Mouse (Mus musculus) lung, postnatal 14 days (tissue): ENCODE data around the gene Dab1.

Experiments used
- DNase-seq: peaks from one replicate; pipeline ENCODE4 v3.0.0; 2021

Dab1 gene

GRCm38 (mm10) chr4:104781441-104781840 lies 1162.3 kb downstream of the Dab1 start:
- DNase-seq, result no peak

GRCm38 (mm10) chr4:104782346-104782745 lies 1163.2 kb downstream of the Dab1 start:
- no peak for DNase-seq

GRCm38 (mm10) chr4:104792111-104792510 lies 1173.0 kb downstream of the Dab1 start:
- no peak for DNase-seq
